Mouse (Mus musculus) spleen, adult 2 months (tissue): ENCODE results near the gene Plscr4.

ENCODE experiments used
- CTCF ChIP-seq: fragments of 200-500 bp; IDR thresholded peaks from 2 replicates; pipeline ENCODE4 v1.5.1; 2011; ENCODE audit warnings: mild to moderate bottlenecking, inconsistent platforms; ENCODE audit not compliant: insufficient read depth, insufficient read length, insufficient replicate concordance; ENCODE audit errors: extremely low read depth
- POLR2A ChIP-seq: fragments of 200-500 bp; IDR thresholded peaks from 2 replicates; pipeline ENCODE4 v1.6.1; 2011; ENCODE audit warnings: low read depth, low read length, inconsistent platforms

DNA sequence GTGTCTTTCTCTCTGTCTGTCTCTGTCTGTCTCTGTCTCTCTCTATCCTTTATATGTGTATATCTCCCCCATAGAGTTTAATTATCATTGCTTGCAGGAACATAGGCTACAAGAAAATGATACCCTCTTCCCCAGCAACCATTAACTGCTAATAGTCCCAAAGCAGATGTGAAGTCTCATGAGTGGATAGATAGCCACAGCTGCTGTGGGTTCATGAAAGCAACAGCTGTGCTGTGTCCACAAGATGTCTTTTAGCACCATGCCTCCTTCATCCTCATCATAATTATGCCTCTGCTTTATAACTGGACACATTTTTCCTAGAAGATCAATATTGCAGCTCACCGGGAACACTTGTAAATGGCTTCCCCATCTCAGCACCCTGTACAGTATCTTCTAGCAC lies 17.1 kb downstream of the Plscr4 start:
- no peak for TF ChIP-seq CTCF
- TF ChIP-seq POLR2A, result no peak
